8 mouse cellular contexts compared by ENCODE assay signal in the genomic region with DNA sequence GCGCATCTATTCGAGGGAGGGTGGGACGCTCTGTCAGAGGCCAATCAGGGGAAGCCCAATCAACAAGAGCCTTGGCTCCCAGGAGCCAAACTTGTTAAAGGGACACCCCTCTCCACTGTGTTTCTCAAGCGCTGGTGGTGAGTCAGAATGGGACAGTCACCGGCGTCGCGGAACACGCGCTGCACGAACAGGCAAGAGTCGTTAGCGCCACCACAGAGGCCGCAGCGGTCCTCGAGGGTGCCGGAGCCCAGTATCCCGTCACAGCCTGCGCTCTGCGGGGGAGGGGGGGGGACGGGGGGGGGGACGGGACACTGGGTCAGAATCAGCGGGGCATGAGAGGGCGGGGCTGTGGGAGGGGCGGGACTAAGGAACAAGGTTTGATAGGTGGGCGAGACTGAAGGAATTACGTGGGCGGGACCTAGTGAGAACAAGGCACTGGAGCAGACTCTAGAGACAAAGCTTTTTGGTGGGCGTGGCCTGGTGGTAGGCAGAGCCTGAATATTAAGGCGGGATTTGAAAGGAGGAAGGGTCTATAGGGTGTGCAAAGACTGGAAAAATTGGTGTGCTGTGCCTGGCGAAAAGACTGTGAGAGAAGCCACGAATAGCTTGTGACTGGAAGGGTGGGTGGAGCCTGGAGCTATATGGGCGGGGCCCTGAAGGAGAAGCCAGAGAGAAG. TPM values are rescaled to one million over a fixed set of nuclear protein-coding genes. Genes with fewer than 3 reads are reported as not detected.
A peak's percentile ranks its signal among the peaks of the same experiment; 100 is the strongest.
DNase-seq lines count a peak whose midpoint lies in the region; ATAC-seq and TF ChIP-seq lines count a peak whose summit lies in the region.

No protein-coding gene starts in this region.

- WGBS in limb, embryonic 14.5 days = under 1% methylated on average over 30 of the region's 33 CpGs
- under 1% methylated on average over 33 of the region's 33 CpGs for WGBS in midbrain, embryonic 12.5 days

- no peaks in the 10 kb centered on the region for H3K9me3 ChIP-seq in limb, embryonic 14.5 days (ENCODE audit: control insufficient read depth, low read length)
- no peaks in the 10 kb centered on the region for H3K9me3 ChIP-seq in midbrain, embryonic 12.5 days

- peak; percentile 35 for DNase-seq in thymus, postnatal 14 days
- DNase-seq in thymus, postnatal 10 days (ENCODE audit: low spot score in 2 of 2) = no peak
- peak; percentile 88 for DNase-seq in embryo, embryonic 10 days (ENCODE audit: low spot score)
- DNase-seq in heart, postnatal 4 days = peak; percentile 59
- DNase-seq in limb, embryonic 14.5 days (ENCODE audit: low spot score) = peak; percentile 89
- DNase-seq in testis, postnatal 10 days (ENCODE audit: low spot score) = peak; percentile 76
- no peak for DNase-seq in ovary, postnatal 10 days (ENCODE audit: low spot score)

- H3K36me3 ChIP-seq in limb, embryonic 14.5 days (ENCODE audit: control insufficient read depth, insufficient read depth, low read length) = no peaks in the 10 kb centered on the region
- H3K36me3 ChIP-seq in midbrain, embryonic 12.5 days = no peaks in the 10 kb centered on the region

- peaks cover 16% of the 10 kb centered on the region for H3K4me1 ChIP-seq in limb, embryonic 14.5 days (ENCODE audit: control insufficient read depth, insufficient read depth, low read length)
- peaks cover 33% of the 10 kb centered on the region for H3K4me1 ChIP-seq in midbrain, embryonic 12.5 days

- peak overlapping the region; percentile 34 for H3K4me3 ChIP-seq in limb, embryonic 14.5 days (replicated peaks; ENCODE audit: low read length)
- H3K4me3 ChIP-seq in midbrain, embryonic 12.5 days = peak overlapping the region; percentile 33

- no peak overlapping the region for H3K27ac ChIP-seq in limb, embryonic 14.5 days (replicated peaks; ENCODE audit: low read depth, low read length)
- H3K27ac ChIP-seq in midbrain, embryonic 12.5 days (replicated peaks) = no peak overlapping the region

- peak overlapping the region; percentile 49 for H3K4me2 ChIP-seq in limb, embryonic 14.5 days (replicated peaks; ENCODE audit: low read depth, low read length, severe bottlenecking)
- peak overlapping the region; percentile 53 for H3K4me2 ChIP-seq in midbrain, embryonic 12.5 days (replicated peaks)

- TF ChIP-seq POLR2A in limb, embryonic 14.5 days (IDR thresholded peaks at IDR 0.05; ENCODE audit: borderline replicate concordance, extremely low read depth, insufficient read depth, insufficient read length) = no peak

- H3K27me3 ChIP-seq in limb, embryonic 14.5 days (ENCODE audit: control insufficient read depth, insufficient read depth, low read length) = peaks cover 77% of the 10 kb centered on the region
- H3K27me3 ChIP-seq in midbrain, embryonic 12.5 days = peaks cover 92% of the 10 kb centered on the region

- peak overlapping the region; percentile 36; the same call in 1 of the 2 replicates for H3K9ac ChIP-seq in limb, embryonic 14.5 days (ENCODE audit: low read depth, low read length, severe bottlenecking)
- 0 out of 2 replicates have a peak overlapping the region, but pooled peaks have one; percentile 39 for H3K9ac ChIP-seq in midbrain, embryonic 12.5 days (replicated peaks)

- peak; percentile 69 for ATAC-seq in limb, embryonic 14.5 days (ENCODE audit: low FRiP score, low read depth)
- ATAC-seq in midbrain, embryonic 12.5 days (ENCODE audit: low FRiP score, low read depth) = peak; percentile 59

RNA-seq across cellular contexts. Expression of a gene that starts 5.3 kb away (rescaled TPM):
- 10 to 100 TPM; 32.8 to 34.2 TPM for total RNA-seq in heart, postnatal 4 days (2021)
- polyA plus RNA-seq in limb, embryonic 14.5 days (2012; rRNA removed) = 16.5 and 21.9 TPM in 2 replicates
- 6.5 and 6.7 TPM in 2 replicates for polyA plus RNA-seq in limb, embryonic 14.5 days (2014; fragmentation: Nextera tagmentation; extraction: Ambion mirVana)
- polyA plus RNA-seq in midbrain, embryonic 12.5 days (2016; fragmentation: Nextera tagmentation; extraction: Ambion mirVana) = 0.38 and 0.79 TPM in 2 replicates

RNA-seq across cellular contexts. Expression of a gene that starts 13.1 kb away (rescaled TPM):
- total RNA-seq in heart, postnatal 4 days (2021) = 1 to 10 TPM; 1.6 to 1.8 TPM
- polyA plus RNA-seq in limb, embryonic 14.5 days (2012; rRNA removed) = 3.9 TPM in 2 replicates
- polyA plus RNA-seq in limb, embryonic 14.5 days (2014; fragmentation: Nextera tagmentation; extraction: Ambion mirVana) = 9.9 and 10.5 TPM in 2 replicates
- 3.1 and 4.3 TPM in 2 replicates for polyA plus RNA-seq in midbrain, embryonic 12.5 days (2016; fragmentation: Nextera tagmentation; extraction: Ambion mirVana)

RNA-seq across cellular contexts. Expression of a gene that starts 13.4 kb away (rescaled TPM):
- total RNA-seq in heart, postnatal 4 days (2021) = not detected
- polyA plus RNA-seq in limb, embryonic 14.5 days (2012; rRNA removed) = 1.8 and 1.9 TPM in 2 replicates
- 0.48 and 0.88 TPM in 2 replicates for polyA plus RNA-seq in limb, embryonic 14.5 days (2014; fragmentation: Nextera tagmentation; extraction: Ambion mirVana)
- polyA plus RNA-seq in midbrain, embryonic 12.5 days (2016; fragmentation: Nextera tagmentation; extraction: Ambion mirVana) = 0.31 and 0.52 TPM in 2 replicates

RNA-seq across cellular contexts. Expression of a gene that starts 13.6 kb away (rescaled TPM):
- 1 to 10 TPM; 1.3 to 2.0 TPM for total RNA-seq in heart, postnatal 4 days (2021)
- 7.8 and 10.7 TPM in 2 replicates for polyA plus RNA-seq in limb, embryonic 14.5 days (2012; rRNA removed)
- polyA plus RNA-seq in limb, embryonic 14.5 days (2014; fragmentation: Nextera tagmentation; extraction: Ambion mirVana) = 4.2 and 5.9 TPM in 2 replicates
- 2.4 and 3.7 TPM in 2 replicates for polyA plus RNA-seq in midbrain, embryonic 12.5 days (2016; fragmentation: Nextera tagmentation; extraction: Ambion mirVana)

RNA-seq across cellular contexts. Expression of a gene that starts 22.6 kb away (rescaled TPM):
- 10 to 100 TPM; 16.9 TPM for total RNA-seq in heart, postnatal 4 days (2021)
- polyA plus RNA-seq in limb, embryonic 14.5 days (2012; rRNA removed) = 45.1 and 46.7 TPM in 2 replicates
- 45.1 and 46.1 TPM in 2 replicates for polyA plus RNA-seq in limb, embryonic 14.5 days (2014; fragmentation: Nextera tagmentation; extraction: Ambion mirVana)
- 36.2 and 44.5 TPM in 2 replicates for polyA plus RNA-seq in midbrain, embryonic 12.5 days (2016; fragmentation: Nextera tagmentation; extraction: Ambion mirVana)

Comparison
In these comparisons a context has a peak if more than half of its experiments do, and no peak if none do; other contexts are left out.
1. DNase-seq: peak in thymus, postnatal 14 days (single experiment), embryo, embryonic 10 days (single experiment), heart, postnatal 4 days (single experiment), limb, embryonic 14.5 days (single experiment) and testis, postnatal 10 days (single experiment); none in thymus, postnatal 10 days (0 of 2) and ovary, postnatal 10 days (single experiment).